Mouse (Mus musculus): ENCODE results near the gene Cetn3. TPM values are rescaled to one million over a fixed set of nuclear protein-coding genes. Genes with fewer than 3 reads are reported as not detected.

The Cetn3 gene
- polyA plus RNA-seq, 1 experiment from 2014 or later, result 257 TPM

DNA sequence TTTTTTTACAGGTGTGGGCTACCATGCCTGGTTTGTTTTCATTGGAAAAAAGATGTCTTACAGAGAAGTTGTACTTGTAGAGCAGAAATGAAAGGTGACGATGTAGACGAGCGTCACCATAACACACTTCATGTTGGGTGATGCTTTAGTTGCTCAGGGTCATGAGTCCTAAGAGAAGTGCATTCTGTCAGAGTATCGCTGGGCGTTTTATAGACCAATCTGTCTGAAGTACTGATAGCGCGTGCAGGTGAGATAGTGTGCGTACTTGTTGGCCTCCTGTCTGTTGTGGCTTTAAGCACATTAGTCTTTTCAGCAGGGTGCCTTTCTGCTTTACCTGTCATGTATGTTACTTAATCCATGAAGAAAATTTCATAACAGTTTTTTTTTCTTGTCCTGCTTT is 7.3 kb downstream of the Cetn3 start:
- Histone ChIP-seq H3K36me3 (ENCODE audit: control insufficient read depth, insufficient read depth, low read length) (no peaks in the 10 kb centered on the region; the same call in 1 of the 2 replicates), H3K27ac (replicated peaks; ENCODE audit: low read depth, low read length) (no peak overlapping the region), H3K4me1 (ENCODE audit: control insufficient read depth, insufficient read depth, low read length) (no peaks in the 10 kb centered on the region), H3K27me3 (ENCODE audit: control insufficient read depth, insufficient read depth, low read length) (no peaks in the 10 kb centered on the region), H3K9ac (ENCODE audit: low read length) (no peak overlapping the region), H3K4me3 (ENCODE audit: low read depth, low read length) (no peak overlapping the region), H3K9me3 (ENCODE audit: control insufficient read depth, low read length) (no peaks in the 10 kb centered on the region), H3K4me2 (ENCODE audit: low read depth, severe bottlenecking) (no peak overlapping the region)
- ATAC-seq (ENCODE audit: insufficient number of reproducible peaks, low FRiP score, low TSS enrichment, low read depth) (no peak), DNase-seq (ENCODE audit: low spot score) (no peak)
- WGBS, result 99% methylated on average over 8 of the region's 8 CpGs

DNA sequence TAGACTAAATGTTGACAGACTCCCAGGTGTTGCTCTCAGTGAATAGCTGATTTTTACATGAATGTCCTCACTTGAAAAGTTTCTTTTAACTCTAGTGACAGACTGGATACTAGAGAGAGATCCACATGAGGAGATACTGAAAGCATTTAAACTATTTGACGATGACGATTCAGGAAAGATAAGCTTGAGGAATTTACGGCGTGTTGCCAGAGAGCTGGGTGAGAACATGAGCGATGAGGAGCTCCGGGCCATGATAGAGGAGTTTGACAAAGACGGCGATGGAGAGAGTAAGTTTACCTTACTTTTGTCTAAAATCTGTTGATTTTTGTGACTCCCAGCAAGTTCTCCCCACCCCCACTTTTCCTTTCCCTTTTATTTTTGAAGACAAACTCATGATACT is 9.0 kb downstream of the Cetn3 start:
- WGBS, result 72% methylated on average over 8 of the region's 8 CpGs
- H3K36me3 ChIP-seq (ENCODE audit: control insufficient read depth, insufficient read depth, low read length), result no peaks in the 10 kb centered on the region; the same call in 1 of the 2 replicates

DNA sequence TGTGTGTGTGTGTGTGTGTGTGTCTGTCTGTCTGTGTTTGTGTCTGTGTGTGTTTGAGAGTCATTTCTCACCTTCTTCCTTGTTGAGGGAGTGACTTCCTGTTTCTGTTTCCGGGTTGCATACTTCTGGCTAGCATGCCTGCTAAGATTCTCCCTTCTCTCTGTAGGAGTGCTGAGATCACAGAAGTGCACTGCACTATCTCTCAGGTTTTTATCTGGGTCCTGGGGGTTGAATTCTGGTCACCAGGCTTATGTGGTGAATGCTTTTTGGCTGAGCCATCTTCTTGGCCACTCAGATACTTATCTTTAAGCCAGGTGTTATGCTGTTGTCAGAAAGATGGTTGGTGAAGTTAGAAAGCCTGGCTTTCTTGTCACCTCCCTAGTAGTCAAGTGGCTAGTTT is 11.0 kb downstream of the Cetn3 start:
- 58% methylated on average over 1 of the region's 1 CpGs for WGBS
- no peak overlapping the region for H3K27ac ChIP-seq (replicated peaks; ENCODE audit: low read depth, low read length)
- H3K9me3 ChIP-seq (ENCODE audit: control insufficient read depth, low read length), result no peaks in the 10 kb centered on the region
- no peak overlapping the region for H3K4me2 ChIP-seq (ENCODE audit: low read depth, severe bottlenecking)
- H3K4me3 ChIP-seq (ENCODE audit: low read depth, low read length), result no peak overlapping the region
- H3K4me1 ChIP-seq (ENCODE audit: control insufficient read depth, insufficient read depth, low read length), result no peaks in the 10 kb centered on the region
- H3K9ac ChIP-seq (ENCODE audit: low read length), result no peak overlapping the region
- H3K36me3 ChIP-seq (ENCODE audit: control insufficient read depth, insufficient read depth, low read length), result no peaks in the 10 kb centered on the region
- no peaks in the 10 kb centered on the region for H3K27me3 ChIP-seq (ENCODE audit: control insufficient read depth, insufficient read depth, low read length)
- DNase-seq (ENCODE audit: low spot score) (no peak), ATAC-seq (ENCODE audit: insufficient number of reproducible peaks, low FRiP score, low TSS enrichment, low read depth) (no peak)

More for the DNA sequence above, 9.0 kb downstream of the Cetn3 start:
- no peak for DNase-seq (ENCODE audit: low spot score)
- no peak for ATAC-seq (ENCODE audit: insufficient number of reproducible peaks, low FRiP score, low TSS enrichment, low read depth)
- Histone ChIP-seq H3K9me3 (ENCODE audit: control insufficient read depth, low read length) (no peaks in the 10 kb centered on the region), H3K4me1 (ENCODE audit: control insufficient read depth, insufficient read depth, low read length) (no peaks in the 10 kb centered on the region), H3K4me2 (ENCODE audit: low read depth, severe bottlenecking) (no peak overlapping the region), H3K9ac (ENCODE audit: low read length) (no peak overlapping the region), H3K4me3 (ENCODE audit: low read depth, low read length) (no peak overlapping the region), H3K27me3 (ENCODE audit: control insufficient read depth, insufficient read depth, low read length) (no peaks in the 10 kb centered on the region), H3K27ac (replicated peaks; ENCODE audit: low read depth, low read length) (no peak overlapping the region)

GRCm38 (mm10) chr13:81801121-81801520 is 18.2 kb downstream of the Cetn3 start:
- Histone ChIP-seq H3K9ac (ENCODE audit: low read length) (no peak overlapping the region), H3K27me3 (ENCODE audit: control insufficient read depth, insufficient read depth, low read length) (no peaks in the 10 kb centered on the region), H3K4me2 (ENCODE audit: low read depth, severe bottlenecking) (no peak overlapping the region), H3K9me3 (ENCODE audit: control insufficient read depth, low read length) (no peaks in the 10 kb centered on the region), H3K4me3 (ENCODE audit: low read depth, low read length) (no peak overlapping the region), H3K36me3 (ENCODE audit: control insufficient read depth, insufficient read depth, low read length) (no peaks in the 10 kb centered on the region), H3K27ac (replicated peaks; ENCODE audit: low read depth, low read length) (no peak overlapping the region), H3K4me1 (ENCODE audit: control insufficient read depth, insufficient read depth, low read length) (no peaks in the 10 kb centered on the region)
- 52% methylated on average over 3 of the region's 3 CpGs for WGBS
- ATAC-seq (ENCODE audit: insufficient number of reproducible peaks, low FRiP score, low TSS enrichment, low read depth) (no peak), DNase-seq (ENCODE audit: low spot score) (no peak)

- no peaks in the 10 kb centered on the region for H3K9me3 ChIP-seq (ENCODE audit: control insufficient read depth, low read length)
- no peak overlapping the region for H3K27ac ChIP-seq (replicated peaks; ENCODE audit: low read depth, low read length)
- ATAC-seq (ENCODE audit: insufficient number of reproducible peaks, low FRiP score, low TSS enrichment, low read depth), result no peak
- no peak overlapping the region for H3K4me2 ChIP-seq (ENCODE audit: low read depth, severe bottlenecking)
- WGBS, result 89% methylated on average over 4 of the region's 4 CpGs
- no peaks in the 10 kb centered on the region for H3K36me3 ChIP-seq (ENCODE audit: control insufficient read depth, insufficient read depth, low read length)
- no peak for DNase-seq (ENCODE audit: low spot score)
- H3K27me3 ChIP-seq (ENCODE audit: control insufficient read depth, insufficient read depth, low read length), result no peaks in the 10 kb centered on the region
- H3K4me1 ChIP-seq (ENCODE audit: control insufficient read depth, insufficient read depth, low read length), result no peaks in the 10 kb centered on the region
- no peak overlapping the region for H3K9ac ChIP-seq (ENCODE audit: low read length)
- H3K4me3 ChIP-seq (ENCODE audit: low read depth, low read length), result no peak overlapping the region
These were observed 20.8 kb downstream of the Cetn3 start for GRCm38 (mm10) chr13:81803713-81804112.

DNA sequence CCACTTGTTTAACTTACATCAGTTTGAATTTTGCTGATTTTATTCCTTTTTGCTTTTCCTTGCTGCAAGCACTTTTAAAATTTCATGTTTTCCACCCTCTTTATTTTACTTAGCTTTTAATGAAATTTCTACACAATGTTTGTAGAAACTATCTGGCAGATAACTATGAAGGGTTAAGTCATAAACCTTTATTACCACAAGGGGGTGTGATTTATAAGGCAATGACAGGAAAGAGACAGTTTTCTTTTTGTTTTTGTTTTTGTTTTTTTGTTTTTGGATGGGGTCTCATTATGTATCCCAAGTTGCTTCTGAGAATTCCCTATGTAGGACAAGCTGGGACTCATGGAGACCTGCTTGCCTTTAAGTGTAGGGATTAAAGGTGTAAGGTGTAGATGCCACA is 39.9 kb downstream of the Cetn3 start:
- ATAC-seq (ENCODE audit: insufficient number of reproducible peaks, low FRiP score, low TSS enrichment, low read depth), result no peak
- Histone ChIP-seq H3K4me2 (ENCODE audit: low read depth, severe bottlenecking) (no peak overlapping the region), H3K27ac (replicated peaks; ENCODE audit: low read depth, low read length) (no peak overlapping the region), H3K4me1 (ENCODE audit: control insufficient read depth, insufficient read depth, low read length) (no peaks in the 10 kb centered on the region), H3K36me3 (ENCODE audit: control insufficient read depth, insufficient read depth, low read length) (no peaks in the 10 kb centered on the region), H3K27me3 (ENCODE audit: control insufficient read depth, insufficient read depth, low read length) (no peaks in the 10 kb centered on the region), H3K9ac (ENCODE audit: low read length) (no peak overlapping the region), H3K4me3 (ENCODE audit: low read depth, low read length) (no peak overlapping the region), H3K9me3 (ENCODE audit: control insufficient read depth, low read length) (no peaks in the 10 kb centered on the region)
- DNase-seq (ENCODE audit: low spot score), result no peak

- no peak overlapping the region for H3K27ac ChIP-seq (replicated peaks; ENCODE audit: low read depth, low read length)
- 71% methylated on average over 11 of the region's 11 CpGs for WGBS
- H3K9me3 ChIP-seq (ENCODE audit: control insufficient read depth, low read length), result no peaks in the 10 kb centered on the region
- H3K27me3 ChIP-seq (ENCODE audit: control insufficient read depth, insufficient read depth, low read length), result no peaks in the 10 kb centered on the region
- no peak overlapping the region for H3K4me3 ChIP-seq (ENCODE audit: low read depth, low read length)
- no peak overlapping the region for H3K4me2 ChIP-seq (ENCODE audit: low read depth, severe bottlenecking)
- DNase-seq (ENCODE audit: low spot score), result no peak
- no peak for ATAC-seq (ENCODE audit: insufficient number of reproducible peaks, low FRiP score, low TSS enrichment, low read depth)
- no peak overlapping the region for H3K9ac ChIP-seq (ENCODE audit: low read length)
- H3K4me1 ChIP-seq (ENCODE audit: control insufficient read depth, insufficient read depth, low read length), result no peaks in the 10 kb centered on the region
- no peaks in the 10 kb centered on the region for H3K36me3 ChIP-seq (ENCODE audit: control insufficient read depth, insufficient read depth, low read length)
These were observed 41.9 kb downstream of the Cetn3 start for GRCm38 (mm10) chr13:81824576-81825330.

DNA sequence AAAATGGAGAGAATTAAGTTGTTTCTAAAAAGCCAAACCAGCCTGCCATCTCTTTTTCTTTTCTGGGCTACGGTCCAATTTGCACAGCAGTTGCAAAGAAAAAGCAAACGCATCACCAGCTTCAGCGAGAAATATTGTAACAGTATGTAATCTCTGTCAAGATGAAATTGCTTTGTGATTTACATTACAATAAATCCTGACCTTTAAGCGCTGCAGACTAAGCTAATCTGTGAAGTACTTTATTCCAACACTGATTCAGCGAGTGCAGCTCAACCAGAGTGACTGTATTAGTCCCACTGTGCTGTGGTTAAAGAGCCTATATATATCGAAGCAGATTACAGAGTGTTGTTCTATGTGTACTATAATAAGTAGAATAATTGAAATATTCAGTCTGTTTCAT is 45.6 kb downstream of the Cetn3 start:
- Histone ChIP-seq H3K9ac (ENCODE audit: low read length) (no peak overlapping the region), H3K27me3 (ENCODE audit: control insufficient read depth, insufficient read depth, low read length) (no peaks in the 10 kb centered on the region), H3K9me3 (ENCODE audit: control insufficient read depth, low read length) (no peaks in the 10 kb centered on the region), H3K27ac (replicated peaks; ENCODE audit: low read depth, low read length) (no peak overlapping the region), H3K36me3 (ENCODE audit: control insufficient read depth, insufficient read depth, low read length) (no peaks in the 10 kb centered on the region), H3K4me2 (ENCODE audit: low read depth, severe bottlenecking) (no peak overlapping the region), H3K4me1 (ENCODE audit: control insufficient read depth, insufficient read depth, low read length) (no peaks in the 10 kb centered on the region), H3K4me3 (ENCODE audit: low read depth, low read length) (no peak overlapping the region)
- ATAC-seq (ENCODE audit: insufficient number of reproducible peaks, low FRiP score, low TSS enrichment, low read depth), result no peak
- no peak for DNase-seq (ENCODE audit: low spot score)
- 91% methylated on average over 6 of the region's 6 CpGs for WGBS

DNA sequence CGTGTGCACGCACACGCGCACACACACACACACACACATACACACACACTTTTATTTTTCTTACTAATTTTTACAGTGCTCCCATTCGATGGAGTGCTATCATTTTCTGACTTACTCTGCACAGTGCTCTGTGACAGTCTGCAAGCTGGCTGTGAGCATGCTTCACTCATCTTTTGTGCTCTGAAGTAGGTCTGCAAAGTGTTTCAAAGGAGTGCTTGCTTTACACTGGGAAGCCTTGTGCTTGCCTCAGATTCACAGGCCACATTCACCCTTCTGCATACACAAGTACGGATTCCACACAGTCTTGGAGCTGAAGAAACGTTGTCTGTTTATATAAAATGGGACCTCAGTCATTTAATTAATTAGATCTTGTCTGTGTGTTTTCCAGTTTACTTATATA is 49.0 kb downstream of the Cetn3 start:
- WGBS, result 86% methylated on average over 7 of the region's 7 CpGs
- no peaks in the 10 kb centered on the region for H3K27me3 ChIP-seq (ENCODE audit: control insufficient read depth, insufficient read depth, low read length)
- no peak overlapping the region for H3K9ac ChIP-seq (ENCODE audit: low read length)
- no peaks in the 10 kb centered on the region for H3K36me3 ChIP-seq (ENCODE audit: control insufficient read depth, insufficient read depth, low read length)
- H3K4me1 ChIP-seq (ENCODE audit: control insufficient read depth, insufficient read depth, low read length), result no peaks in the 10 kb centered on the region
- no peaks in the 10 kb centered on the region for H3K9me3 ChIP-seq (ENCODE audit: control insufficient read depth, low read length)
- no peak for ATAC-seq (ENCODE audit: insufficient number of reproducible peaks, low FRiP score, low TSS enrichment, low read depth)
- DNase-seq (ENCODE audit: low spot score), result no peak
- no peak overlapping the region for H3K4me3 ChIP-seq (ENCODE audit: low read depth, low read length)
- H3K4me2 ChIP-seq (ENCODE audit: low read depth, severe bottlenecking), result no peak overlapping the region
- no peak overlapping the region for H3K27ac ChIP-seq (replicated peaks; ENCODE audit: low read depth, low read length)
